Mouse (Mus musculus): ENCODE measurements around the gene Rhot1.
A peak's percentile ranks its signal among the peaks of the same experiment; 100 is the strongest.

DNA sequence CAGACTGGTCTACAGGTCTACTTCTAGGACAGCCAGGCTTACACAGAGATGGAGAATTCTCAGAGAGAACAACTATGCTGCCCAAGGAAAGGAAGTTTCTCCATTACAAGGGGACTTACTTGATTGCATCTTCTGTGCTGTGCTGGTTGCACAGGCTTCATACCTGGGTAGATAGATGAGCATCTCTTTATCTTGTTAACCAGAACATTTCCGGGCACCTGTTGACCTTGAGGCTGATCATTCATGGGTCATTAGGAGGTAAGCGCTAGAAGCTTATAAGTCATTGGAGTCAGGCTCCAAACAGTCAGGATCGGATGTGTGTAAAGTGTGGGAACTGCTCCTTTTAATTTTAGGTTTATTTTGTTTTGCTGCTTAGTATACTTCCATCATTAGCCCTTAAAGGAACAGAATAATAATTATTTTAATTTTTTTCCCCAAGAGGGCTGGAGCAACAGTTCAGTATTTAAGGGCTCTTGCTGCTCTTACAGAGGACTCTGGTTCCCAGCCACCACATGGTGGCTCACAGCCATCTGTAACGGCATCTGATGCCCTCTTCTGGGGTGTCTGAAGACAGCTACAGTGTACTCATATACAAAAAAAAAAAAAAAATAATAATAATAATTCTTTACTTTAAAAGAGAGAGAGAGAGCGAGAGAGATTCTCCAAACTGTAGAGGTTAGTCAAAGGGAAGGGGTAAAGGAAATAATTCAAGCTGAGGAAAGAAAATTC lies 27.6 kb upstream of the Rhot1 start:
- TF ChIP-seq CTCF (IDR thresholded peaks at IDR 0.05) (peak; percentile 22; the same call in 1 of the 2 replicates), POLR2A (IDR thresholded peaks at IDR 0.05; ENCODE audit: insufficient read depth, low read depth, low read length) (0 out of 2 replicates have a peak, but pooled peaks have one; percentile 25), EP300 (IDR thresholded peaks at IDR 0.05; ENCODE audit: insufficient read depth, low read depth, low read length) (no peak)

Measured in heart, adult 2 months (tissue).